Mouse (Mus musculus): Measurements from ENCODE around the gene Pdss2. TPM values are rescaled to one million over a fixed set of nuclear protein-coding genes. Genes with fewer than 3 reads are reported as not detected.

The Pdss2 gene
- total RNA-seq, 4 experiments from 2014 or later: 18.5 to 23.3 (median 20.1) TPM

DNA sequence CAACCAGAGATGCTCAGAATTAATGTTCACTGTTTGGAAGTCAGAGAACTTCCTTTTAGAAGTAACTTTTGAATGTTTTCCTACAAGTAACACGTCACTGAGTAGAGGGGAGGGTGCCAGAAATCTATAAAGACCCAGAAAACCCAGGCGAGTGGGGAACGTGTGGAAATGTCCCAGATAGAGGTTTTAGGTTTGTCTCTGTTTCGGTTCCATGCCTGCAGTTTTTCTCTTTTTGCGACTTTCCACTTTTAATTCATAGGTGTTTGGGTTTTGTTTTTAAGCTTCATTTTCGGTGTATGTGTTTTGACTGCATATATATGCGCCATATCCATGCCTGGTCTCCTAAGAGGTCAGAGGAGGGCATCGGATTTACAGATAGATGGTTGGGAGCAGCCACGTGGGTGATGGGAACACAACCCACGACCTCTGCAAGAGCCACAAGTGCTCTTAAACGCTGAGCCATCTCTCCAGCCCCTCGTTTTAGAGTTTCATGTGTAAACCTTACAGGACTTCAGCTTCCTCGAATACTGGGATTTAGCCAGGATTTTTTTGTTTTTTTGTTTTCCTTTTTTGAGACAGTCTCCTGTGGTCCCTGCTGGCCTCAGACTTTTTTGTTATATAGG, 259.1 kb downstream of the Pdss2 start:
- no peak for DNase-seq (ENCODE audit: low spot score in 2 of 2)

DNA sequence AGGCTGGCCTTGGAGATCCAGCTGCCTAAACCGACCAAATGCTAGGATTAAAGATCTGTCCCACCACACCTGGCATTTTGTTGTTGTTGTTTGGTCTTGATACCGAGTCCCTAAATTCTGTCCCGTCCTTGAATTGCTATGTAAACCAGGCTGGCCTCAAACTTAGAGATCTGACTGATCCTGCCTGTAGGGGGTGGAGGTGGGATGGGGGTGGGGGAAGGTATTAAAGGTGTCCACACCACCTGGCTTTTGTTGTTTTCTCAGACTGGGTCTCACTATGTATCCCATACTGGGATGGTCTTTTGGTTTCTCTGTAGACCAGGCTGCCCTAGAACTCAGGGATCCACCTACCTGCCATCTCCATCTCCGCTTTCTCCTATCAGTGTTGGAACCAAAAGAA, 259.9 kb downstream of the Pdss2 start:
- DNase-seq (ENCODE audit: low spot score in 2 of 2): no peak

DNA sequence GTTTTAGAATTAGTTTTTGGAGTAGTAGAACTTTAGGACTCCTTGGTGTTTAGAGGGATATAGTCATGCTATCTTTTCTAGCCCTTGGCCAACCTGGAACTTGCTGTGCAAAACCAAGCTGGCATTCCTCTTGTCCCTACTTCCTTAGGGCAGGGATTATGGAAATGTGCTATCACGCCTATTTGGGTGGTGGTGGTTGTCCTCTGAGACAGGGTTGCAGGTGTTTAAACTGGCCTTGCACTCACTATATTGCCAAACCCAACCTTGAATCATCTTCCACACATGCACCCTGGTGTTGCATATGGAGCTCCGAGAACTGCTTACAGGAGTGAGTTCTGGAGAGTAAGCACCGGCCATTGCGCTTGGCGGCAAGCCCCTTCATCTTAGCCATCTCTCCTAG, 260.7 kb downstream of the Pdss2 start:
- no peak for DNase-seq (ENCODE audit: low spot score in 2 of 2)

GRCm38 (mm10) chr10:43483426-43483995, 262.2 kb downstream of the Pdss2 start:
- DNase-seq (ENCODE audit: low spot score in 2 of 2): peak; percentile 35 to 58

GRCm38 (mm10) chr10:43485751-43486268, 264.5 kb downstream of the Pdss2 start:
- DNase-seq (ENCODE audit: low spot score in 2 of 2): no peak

DNA sequence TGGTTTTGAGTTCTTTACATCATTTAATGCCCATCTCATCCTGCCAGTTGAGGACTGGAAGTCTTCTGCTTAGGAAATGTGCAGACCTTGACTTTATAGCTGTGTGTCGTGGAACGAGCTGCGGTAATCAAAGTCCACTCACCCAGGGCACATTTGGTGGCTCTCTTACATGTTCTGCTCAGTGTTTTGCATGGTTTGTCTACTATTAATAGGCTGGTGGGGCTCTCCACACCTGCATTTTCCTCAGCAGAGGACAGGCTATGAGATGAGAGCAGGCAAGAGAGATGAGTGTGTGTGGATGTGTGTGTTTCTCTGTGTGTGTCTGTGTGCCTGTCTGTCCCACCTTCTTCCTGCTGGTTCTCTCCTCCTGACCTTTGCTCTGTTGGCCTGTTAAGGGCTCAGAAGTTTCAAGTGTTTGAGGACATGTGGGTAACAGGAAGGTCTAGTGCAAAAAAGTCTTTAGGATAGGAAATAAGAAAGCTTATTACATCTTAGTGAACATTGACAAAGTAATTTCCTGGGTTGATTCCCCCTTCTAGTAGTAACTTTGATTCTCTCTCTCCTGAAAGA, 266.2 kb downstream of the Pdss2 start:
- no peak for DNase-seq (ENCODE audit: low spot score in 2 of 2)

GRCm38 (mm10) chr10:43488258-43488657, 267.0 kb downstream of the Pdss2 start:
- DNase-seq (ENCODE audit: low spot score in 2 of 2): no peak

DNA sequence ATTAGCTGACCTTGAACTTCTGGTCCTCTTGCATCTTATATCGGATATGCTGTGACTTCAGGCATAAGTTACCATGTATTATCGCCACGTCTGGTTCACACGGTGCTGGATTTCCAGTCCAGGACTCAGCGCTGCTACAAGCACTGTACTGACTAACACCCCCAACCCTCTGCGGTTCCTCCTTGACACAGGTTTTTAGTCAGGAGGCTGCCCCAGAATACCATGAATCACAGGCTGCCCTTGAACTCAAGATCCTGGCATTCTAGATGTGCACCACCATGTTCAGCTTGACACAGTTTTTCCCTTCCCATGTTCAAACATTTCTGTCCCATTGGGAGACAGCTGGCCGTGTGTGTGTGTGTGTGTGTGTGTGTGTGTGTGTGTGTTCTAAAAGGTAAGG, 267.9 kb downstream of the Pdss2 start:
- no peak for DNase-seq (ENCODE audit: low spot score in 2 of 2)

DNA sequence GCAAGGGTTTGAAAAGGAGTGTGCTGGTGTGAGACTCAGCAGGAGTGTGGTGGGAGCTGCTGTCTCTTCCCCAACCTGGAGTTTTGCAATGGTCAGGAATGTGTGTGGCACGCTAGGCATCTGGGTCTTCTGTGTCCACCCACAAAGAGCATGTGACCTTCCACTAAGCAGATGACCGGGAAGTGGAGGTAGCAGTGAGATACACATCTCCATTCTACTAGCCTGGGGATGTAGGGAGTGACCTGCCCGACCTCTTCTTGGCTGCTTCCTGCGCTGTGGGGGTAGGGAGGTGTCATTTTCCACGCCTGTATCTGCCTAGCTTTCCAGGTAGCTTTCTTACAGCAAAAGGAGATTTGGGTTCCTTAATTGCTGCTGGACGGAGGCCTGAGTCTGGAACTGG, 268.3 kb downstream of the Pdss2 start:
- DNase-seq (ENCODE audit: low spot score in 2 of 2): no peak

GRCm38 (mm10) chr10:43490034-43490433, 268.7 kb downstream of the Pdss2 start:
- DNase-seq (ENCODE audit: low spot score in 2 of 2): no peak

GRCm38 (mm10) chr10:43490846-43491245, 269.6 kb downstream of the Pdss2 start:
- DNase-seq (ENCODE audit: low spot score in 2 of 2): no peak

- no peak for DNase-seq (ENCODE audit: low spot score in 2 of 2)
Measured at GRCm38 (mm10) chr10:43502599-43502998, 281.3 kb downstream of the Pdss2 start.

- DNase-seq (ENCODE audit: low spot score in 2 of 2): no peak
Measured at GRCm38 (mm10) chr10:43504291-43504690, 283.0 kb downstream of the Pdss2 start.

GRCm38 (mm10) chr10:43507051-43507450, 285.8 kb downstream of the Pdss2 start:
- no peak for DNase-seq (ENCODE audit: low spot score in 2 of 2)

DNA sequence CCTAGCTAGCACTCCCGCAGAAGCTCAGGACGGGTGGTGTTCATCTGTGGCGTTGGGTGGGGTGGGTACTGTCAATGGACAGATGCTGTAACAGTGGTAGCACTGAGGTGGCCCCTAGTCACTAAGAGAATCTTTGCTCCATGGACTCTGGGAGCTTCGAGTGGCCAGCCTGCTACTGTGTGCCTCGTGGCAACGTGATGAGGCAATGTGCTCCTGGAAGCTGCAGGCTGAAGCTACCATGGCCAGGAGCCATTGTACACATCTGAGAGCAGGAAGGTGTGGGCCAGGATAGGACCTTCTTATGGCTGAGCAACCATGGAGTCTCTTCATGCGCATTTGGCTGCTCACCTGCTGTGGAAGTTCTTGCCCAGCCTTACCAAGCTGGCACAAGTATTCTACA, 287.9 kb downstream of the Pdss2 start:
- no peak for DNase-seq (ENCODE audit: low spot score in 2 of 2)

DNA sequence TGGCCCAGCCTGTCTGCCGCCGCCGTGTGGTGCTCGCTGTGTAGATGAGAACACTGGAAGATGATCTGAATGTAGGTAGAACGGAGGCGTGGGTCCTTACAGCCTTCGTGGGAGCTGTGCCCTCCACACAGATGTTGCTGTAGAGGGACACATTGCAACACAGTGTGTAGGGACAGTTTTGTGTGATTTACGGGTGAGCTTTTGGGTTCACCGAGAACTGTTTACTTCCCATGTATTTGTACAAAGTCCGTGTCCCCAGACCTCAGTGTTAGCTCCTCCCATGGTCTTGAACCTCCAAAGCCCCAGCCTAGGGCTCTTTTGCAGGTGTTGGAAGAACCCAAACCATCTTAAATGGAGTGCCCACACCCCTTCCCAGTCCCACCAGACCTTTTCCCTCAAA, 291.7 kb downstream of the Pdss2 start:
- no peak for DNase-seq (ENCODE audit: low spot score in 2 of 2)

Other genes with a start within 250 kb of the Pdss2 start
- 10 to 100 TPM; 33.7 to 39.5 (median 35.8) TPM for gene Sobp, start 47.0 kb upstream of the Pdss2 start, total RNA-seq (2022)
- gene 9030612E09Rik, start 46.8 kb upstream of the Pdss2 start, total RNA-seq (2022): 1 to 10 TPM; 1.4 to 2.1 (median 2.0) TPM

Data from gastrocnemius, adult 8-10 months (tissue).